Mouse (Mus musculus) ES-Bruce4 (cell line): ENCODE results near the gene Chrdl2. TPM values are rescaled to one million over a fixed set of nuclear protein-coding genes. Genes with fewer than 3 reads are reported as not detected.
A peak's percentile ranks its signal among the peaks of the same experiment; 100 is the strongest.
"Not testable (repeated sequence)": the region's sequence is repeated elsewhere in the genome, so short reads cannot be mapped to it uniquely, and the experiment has no call there.

Experiments used
- H3K27ac ChIP-seq: 2 replicates; pipeline ENCODE4 v1.5.1; 2012; ENCODE audit warnings: low read length, inconsistent platforms; ENCODE audit not compliant: insufficient read depth
- H3K27me3 ChIP-seq: 2 replicates; pipeline ENCODE4 v1.6.1; 2012; ENCODE audit warnings: mild to moderate bottlenecking, low read length, inconsistent platforms; ENCODE audit not compliant: control insufficient read depth, poor library complexity, insufficient read depth, severe bottlenecking
- H3K36me3 ChIP-seq: 2 replicates; pipeline ENCODE4 v1.6.1; 2012; ENCODE audit warnings: inconsistent platforms, mild to moderate bottlenecking, low read length, moderate library complexity; ENCODE audit not compliant: control insufficient read depth, poor library complexity, insufficient read depth, severe bottlenecking
- H3K4me1 ChIP-seq: one replicate; pipeline ENCODE4 v1.8.1; 2011; ENCODE audit warnings: low read length; ENCODE audit not compliant: control insufficient read depth, insufficient read depth
- H3K4me3 ChIP-seq: 2 replicates; pipeline ENCODE4 v1.5.1; 2011; ENCODE audit warnings: low read depth, mild to moderate bottlenecking, low read length
- H3K9ac ChIP-seq: 2 replicates; pipeline ENCODE4 v1.6.1; 2012; ENCODE audit warnings: low read depth, mild to moderate bottlenecking, inconsistent platforms; ENCODE audit not compliant: poor library complexity, severe bottlenecking
- H3K9me3 ChIP-seq: replicated peaks from 2 replicates; pipeline ENCODE4 v1.6.1; 2012; ENCODE audit warnings: mild to moderate bottlenecking, low read length, inconsistent platforms; ENCODE audit not compliant: control insufficient read depth, poor library complexity, insufficient read depth, severe bottlenecking
- CTCF ChIP-seq: IDR thresholded peaks from one replicate; pipeline ENCODE4 v1.8.1; 2011; ENCODE audit warnings: low read depth, low read length
- EP300 ChIP-seq: IDR thresholded peaks from 2 replicates; pipeline ENCODE4 v1.6.1; 2011; ENCODE audit warnings: low read depth, low read length; ENCODE audit not compliant: insufficient read depth
- POLR2A ChIP-seq: IDR thresholded peaks from one replicate; pipeline ENCODE4 v1.8.1; 2011; ENCODE audit warnings: low read length; ENCODE audit not compliant: insufficient read depth
- polyA plus RNA-seq: library from polyadenylated mRNA; stranded (reverse); fragments of >200 nt; gene quantifications from 2 replicates; pipeline ENCODE4 v1.2.4, GENCODE M21; 2011; ENCODE audit warnings: low read depth; ENCODE audit not compliant: missing spikeins, insufficient read depth, insufficient read length

The Chrdl2 gene
- polyA plus RNA-seq, 1 experiment: not detected

DNA sequence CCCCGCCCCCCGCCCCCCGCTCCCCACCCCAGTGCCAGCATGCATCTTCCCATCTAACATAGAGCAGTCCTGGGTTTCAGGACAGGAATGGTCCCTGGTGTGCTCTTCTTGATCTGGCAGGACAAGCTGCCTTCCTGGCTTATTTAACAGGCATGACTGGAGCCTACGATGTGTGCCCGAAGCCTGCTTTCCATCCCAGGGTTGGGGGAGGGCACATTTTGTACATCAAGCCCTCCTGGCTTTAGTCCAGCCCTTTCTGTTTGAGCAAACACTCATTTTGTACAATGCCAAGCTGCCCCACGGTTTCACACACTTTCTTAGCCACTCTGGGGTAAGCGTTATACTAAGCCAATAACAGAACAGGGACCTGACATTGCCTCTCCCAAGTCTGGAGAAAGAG, 30.1 kb downstream of the Chrdl2 start:
- no peaks in the 10 kb centered on the region for H3K36me3 ChIP-seq
- no peak overlapping the region for H3K4me3 ChIP-seq
- no peaks in the 10 kb centered on the region for H3K27me3 ChIP-seq
- no peak overlapping the region for H3K9ac ChIP-seq
- TF ChIP-seq CTCF: no peak
- no peak for TF ChIP-seq EP300
- TF ChIP-seq POLR2A: no peak
- no peaks in the 10 kb centered on the region for H3K9me3 ChIP-seq
- H3K4me1 ChIP-seq: no peaks in the 10 kb centered on the region
- no peak overlapping the region for H3K27ac ChIP-seq

DNA sequence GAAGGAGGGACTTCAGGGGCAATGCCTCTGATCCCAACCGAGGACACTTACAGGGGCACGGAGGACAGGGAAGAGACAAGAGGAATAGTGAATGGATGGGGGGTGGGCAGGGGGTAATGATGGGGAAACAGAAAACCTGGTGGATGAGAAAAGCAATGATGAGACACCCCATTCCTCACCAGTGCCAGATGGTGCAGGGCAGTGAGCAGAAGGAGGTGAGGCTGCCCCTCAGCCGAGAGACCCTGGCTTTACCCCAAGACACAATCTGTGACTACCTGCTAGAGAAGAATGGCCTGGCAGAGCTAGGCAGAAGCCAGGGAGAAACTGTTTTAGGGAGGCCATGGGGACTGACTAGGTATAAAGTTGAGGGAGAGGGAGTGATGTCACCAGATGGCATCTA, 30.5 kb downstream of the Chrdl2 start:
- TF ChIP-seq CTCF (no peak), POLR2A (no peak), EP300 (no peak)
- no peak overlapping the region for H3K9ac ChIP-seq
- no peaks in the 10 kb centered on the region for H3K36me3 ChIP-seq
- no peaks in the 10 kb centered on the region for H3K4me1 ChIP-seq
- no peaks in the 10 kb centered on the region for H3K9me3 ChIP-seq
- no peaks in the 10 kb centered on the region for H3K27me3 ChIP-seq
- no peak overlapping the region for H3K27ac ChIP-seq
- H3K4me3 ChIP-seq: no peak overlapping the region

DNA sequence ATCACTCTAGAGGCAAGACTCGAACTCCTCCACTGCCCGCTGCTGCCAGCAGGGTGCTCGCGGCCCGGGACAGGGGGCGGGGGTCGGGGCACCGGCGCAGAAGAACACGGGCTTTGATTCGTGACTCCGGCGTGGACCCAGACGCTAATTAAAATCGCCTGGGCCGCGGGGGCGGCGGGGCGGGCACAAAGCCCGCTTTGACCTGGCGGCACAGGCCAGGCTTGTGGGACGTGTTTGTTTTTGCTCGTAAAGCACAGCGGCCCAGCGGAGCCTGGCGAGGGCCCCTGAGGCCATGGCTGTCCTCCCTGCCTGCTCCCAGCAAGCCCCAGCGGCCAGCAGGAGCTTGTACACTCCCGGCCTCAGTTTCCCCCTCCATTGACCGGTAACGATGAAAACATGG, 36.1 kb downstream of the Chrdl2 start:
- Histone ChIP-seq H3K36me3 (no peaks in the 10 kb centered on the region), H3K4me3 (peak overlapping the region; percentile 39), H3K9ac (no peak overlapping the region), H3K27me3 (no peaks in the 10 kb centered on the region), H3K4me1 (no peaks in the 10 kb centered on the region), H3K27ac (no peak overlapping the region), H3K9me3 (no peaks in the 10 kb centered on the region)
- TF ChIP-seq EP300 (no peak), CTCF (no peak), POLR2A (no peak)

DNA sequence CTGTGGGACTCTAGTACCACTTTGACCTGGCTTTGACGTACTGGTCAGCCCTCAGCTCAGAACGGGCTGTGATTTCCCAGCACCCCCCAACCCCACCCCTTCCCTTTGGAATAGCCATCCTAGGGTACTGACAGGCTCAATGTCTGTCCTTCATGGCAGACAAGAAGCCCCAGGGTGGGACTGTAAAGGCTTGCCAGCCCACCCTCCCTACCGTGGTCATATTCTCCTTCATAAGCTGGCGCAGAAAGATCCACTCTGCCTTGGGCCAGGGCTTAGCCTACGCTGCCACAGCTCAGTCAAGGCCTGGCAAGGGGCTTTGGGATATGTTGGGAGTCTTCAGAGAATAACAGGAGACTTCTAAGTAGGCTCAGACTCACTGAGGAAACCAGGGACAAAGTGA, 37.1 kb downstream of the Chrdl2 start:
- H3K9me3 ChIP-seq: no peaks in the 10 kb centered on the region
- H3K27me3 ChIP-seq: no peaks in the 10 kb centered on the region
- H3K27ac ChIP-seq: no peak overlapping the region
- no peak overlapping the region for H3K4me3 ChIP-seq
- TF ChIP-seq EP300: no peak
- no peak for TF ChIP-seq POLR2A
- TF ChIP-seq CTCF: no peak
- H3K4me1 ChIP-seq: no peaks in the 10 kb centered on the region
- no peak overlapping the region for H3K9ac ChIP-seq
- H3K36me3 ChIP-seq: no peaks in the 10 kb centered on the region

DNA sequence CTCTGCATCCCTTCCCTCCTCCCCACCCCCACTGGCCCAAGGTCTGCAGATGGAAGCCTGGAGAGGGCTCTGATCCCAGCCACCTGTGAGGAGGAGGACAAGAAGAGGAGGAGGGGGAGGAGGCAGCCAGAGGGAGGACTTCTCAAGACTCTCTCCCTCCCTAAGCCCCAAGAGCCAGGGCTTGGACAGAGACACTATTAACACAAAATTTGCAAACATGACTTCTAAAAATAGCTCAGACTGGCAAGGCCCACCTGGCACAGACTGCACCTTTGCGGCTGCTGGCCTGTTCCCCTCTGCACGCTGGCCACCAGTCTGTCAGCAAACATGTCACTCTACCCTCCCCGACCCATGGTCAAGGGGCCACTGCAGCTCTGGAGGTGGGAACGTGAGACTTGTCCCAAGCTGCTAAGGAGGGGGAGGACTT, 37.6 kb downstream of the Chrdl2 start:
- Histone ChIP-seq H3K4me1 (no peaks in the 10 kb centered on the region), H3K9me3 (no peaks in the 10 kb centered on the region), H3K9ac (no peak overlapping the region), H3K4me3 (no peak overlapping the region), H3K27ac (no peak overlapping the region), H3K36me3 (no peaks in the 10 kb centered on the region), H3K27me3 (no peaks in the 10 kb centered on the region)
- TF ChIP-seq EP300 (no peak), CTCF (no peak), POLR2A (no peak)

DNA sequence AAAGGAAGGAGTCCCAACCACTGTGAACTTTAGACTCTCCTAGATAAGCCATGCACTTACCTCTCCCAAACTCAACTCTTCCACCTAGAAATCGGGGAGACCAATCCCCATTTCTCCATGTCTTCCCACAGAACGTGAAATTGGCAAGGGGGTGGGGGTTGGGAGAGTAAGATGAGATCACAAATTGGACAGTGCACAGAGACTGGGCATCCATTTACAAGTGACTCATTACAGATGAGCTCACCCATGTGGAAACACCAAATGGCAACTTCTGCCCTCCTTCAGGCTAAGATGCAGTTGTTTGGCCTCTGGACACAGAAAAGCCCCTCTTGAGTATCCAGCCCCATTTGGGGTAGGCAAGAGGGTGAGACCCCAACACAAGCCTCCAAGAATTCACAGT, 40.5 kb downstream of the Chrdl2 start:
- TF ChIP-seq POLR2A: no peak
- no peak for TF ChIP-seq EP300
- TF ChIP-seq CTCF: no peak
- Histone ChIP-seq H3K9me3 (no peaks in the 10 kb centered on the region), H3K27me3 (no peaks in the 10 kb centered on the region), H3K4me3 (no peak overlapping the region), H3K9ac (no peak overlapping the region), H3K4me1 (no peaks in the 10 kb centered on the region), H3K27ac (no peak overlapping the region), H3K36me3 (no peaks in the 10 kb centered on the region)

DNA sequence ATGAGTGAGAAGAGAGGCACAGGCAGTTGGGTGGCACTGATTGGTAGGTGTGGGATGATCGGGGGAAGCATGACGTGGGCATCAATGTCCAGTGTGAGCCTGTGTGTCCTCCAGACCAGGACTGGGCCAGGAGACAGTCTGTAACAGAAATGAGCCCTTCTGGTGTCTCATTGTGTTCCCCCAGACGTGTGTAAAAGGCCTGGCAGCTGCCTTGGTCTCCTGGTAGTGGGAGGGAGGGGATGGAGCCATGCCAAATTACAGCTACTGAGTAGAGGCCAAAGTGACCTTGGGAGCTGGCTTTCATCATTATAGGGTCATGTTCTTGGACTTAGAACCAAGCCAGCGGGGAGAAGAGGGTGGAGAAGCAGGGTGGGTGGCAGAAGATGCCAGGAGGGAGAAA, 45.9 kb downstream of the Chrdl2 start:
- H3K4me3 ChIP-seq: no peak overlapping the region
- H3K27me3 ChIP-seq: no peaks in the 10 kb centered on the region
- no peaks in the 10 kb centered on the region for H3K36me3 ChIP-seq
- no peaks in the 10 kb centered on the region for H3K9me3 ChIP-seq
- no peak for TF ChIP-seq POLR2A
- no peak for TF ChIP-seq EP300
- TF ChIP-seq CTCF: no peak
- H3K4me1 ChIP-seq: no peaks in the 10 kb centered on the region
- no peak overlapping the region for H3K9ac ChIP-seq
- H3K27ac ChIP-seq: no peak overlapping the region

DNA sequence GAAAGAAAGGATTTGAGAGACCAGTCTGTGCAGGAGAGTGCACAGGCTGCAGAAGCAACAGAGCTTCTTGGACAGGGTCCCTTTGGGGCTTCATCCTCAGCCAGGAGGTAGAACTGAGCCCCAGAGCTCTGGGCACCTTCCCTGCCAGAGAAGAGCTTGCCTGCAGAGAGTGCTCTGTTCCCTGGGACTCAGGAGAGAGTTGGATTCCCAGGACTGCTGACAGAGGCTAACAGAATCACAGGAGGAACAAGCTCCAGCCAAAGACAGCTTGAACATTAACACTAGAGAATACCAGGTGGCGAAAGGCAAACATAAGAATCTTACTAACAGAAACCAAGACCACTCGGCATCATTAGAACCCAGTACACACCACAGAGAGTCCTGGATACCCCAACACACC, 47.0 kb downstream of the Chrdl2 start:
- not testable (repeated sequence) for H3K4me3 ChIP-seq, H3K27ac ChIP-seq, H3K9me3 ChIP-seq, H3K4me1 ChIP-seq, H3K36me3 ChIP-seq, H3K9ac ChIP-seq, H3K27me3 ChIP-seq
